Mouse (Mus musculus): ENCODE measurements around the gene Card6. TPM values are rescaled to one million over a fixed set of nuclear protein-coding genes. Genes with fewer than 3 reads are reported as not detected.
A peak's percentile ranks its signal among the peaks of the same experiment; 100 is the strongest.

Gene Card6
- polyA plus RNA-seq, 1 experiment from 2014 or later, result 0.38 TPM

GRCm38 (mm10) chr15:5127487-5127886 is 19.1 kb upstream of the Card6 start:
- no peaks in the 10 kb centered on the region for H3K4me1 ChIP-seq
- H3K4me2 ChIP-seq (replicated peaks), result no peak overlapping the region
- no peak overlapping the region for H3K4me3 ChIP-seq
- no peaks in the 10 kb centered on the region for H3K27me3 ChIP-seq
- H3K36me3 ChIP-seq, result peaks cover 21% of the 10 kb centered on the region
- no peak overlapping the region for H3K9ac ChIP-seq (replicated peaks)
- no peak for ATAC-seq (replicated peaks)
- H3K27ac ChIP-seq (replicated peaks), result no peak overlapping the region
- 86% methylated on average over 2 of the region's 2 CpGs for WGBS
- H3K9me3 ChIP-seq, result no peaks in the 10 kb centered on the region

- 65% methylated on average over 4 of the region's 4 CpGs for WGBS
- H3K4me1 ChIP-seq, result no peaks in the 10 kb centered on the region
- no peak overlapping the region for H3K4me3 ChIP-seq
Observed at GRCm38 (mm10) chr15:5126456-5126855, 18.1 kb upstream of the Card6 start.

GRCm38 (mm10) chr15:5121535-5122313 is 13.4 kb upstream of the Card6 start:
- Histone ChIP-seq H3K4me1 (peaks cover 18% of the 10 kb centered on the region), H3K4me2 (replicated peaks) (no peak overlapping the region), H3K9me3 (no peaks in the 10 kb centered on the region), H3K36me3 (peaks cover 66% of the 10 kb centered on the region), H3K27me3 (no peaks in the 10 kb centered on the region), H3K9ac (replicated peaks) (no peak overlapping the region), H3K27ac (replicated peaks) (no peak overlapping the region), H3K4me3 (no peak overlapping the region)
- 91% methylated on average over 12 of the region's 12 CpGs for WGBS
- no peak for ATAC-seq (replicated peaks)

More at GRCm38 (mm10) chr15:5126456-5126855, 18.1 kb upstream of the Card6 start:
- Histone ChIP-seq H3K9ac (replicated peaks) (no peak overlapping the region), H3K27ac (replicated peaks) (no peak overlapping the region), H3K27me3 (no peaks in the 10 kb centered on the region), H3K4me2 (replicated peaks) (no peak overlapping the region), H3K9me3 (no peaks in the 10 kb centered on the region), H3K36me3 (peaks cover 30% of the 10 kb centered on the region)
- ATAC-seq (replicated peaks), result no peak

GRCm38 (mm10) chr15:5119707-5120106 is 11.4 kb upstream of the Card6 start:
- Histone ChIP-seq H3K4me2 (replicated peaks) (no peak overlapping the region), H3K27me3 (no peaks in the 10 kb centered on the region), H3K9ac (replicated peaks) (no peak overlapping the region), H3K36me3 (peaks cover 60% of the 10 kb centered on the region), H3K4me3 (no peak overlapping the region), H3K9me3 (no peaks in the 10 kb centered on the region), H3K4me1 (peaks cover 27% of the 10 kb centered on the region), H3K27ac (replicated peaks) (no peak overlapping the region)
- no peak for ATAC-seq (replicated peaks)
- WGBS, result 95% methylated on average over 2 of the region's 2 CpGs

- Histone ChIP-seq H3K4me1 (peaks cover 27% of the 10 kb centered on the region), H3K27ac (replicated peaks) (no peak overlapping the region), H3K9me3 (no peaks in the 10 kb centered on the region), H3K4me2 (replicated peaks) (no peak overlapping the region), H3K27me3 (no peaks in the 10 kb centered on the region), H3K9ac (replicated peaks) (no peak overlapping the region), H3K4me3 (no peak overlapping the region), H3K36me3 (peaks cover 55% of the 10 kb centered on the region)
- 88% methylated on average over 2 of the region's 2 CpGs for whole genome bisulfite sequencing
- ATAC-seq (replicated peaks), result no peak
Observed at GRCm38 (mm10) chr15:5119192-5119591, 10.9 kb upstream of the Card6 start.

GRCm38 (mm10) chr15:5118626-5119025 is 10.3 kb upstream of the Card6 start:
- no peak for ATAC-seq (replicated peaks)
- no peak overlapping the region for H3K9ac ChIP-seq (replicated peaks)
- peaks cover 27% of the 10 kb centered on the region for H3K4me1 ChIP-seq
- no peaks in the 10 kb centered on the region for H3K9me3 ChIP-seq
- H3K4me3 ChIP-seq, result no peak overlapping the region
- H3K27me3 ChIP-seq, result no peaks in the 10 kb centered on the region
- peaks cover 54% of the 10 kb centered on the region for H3K36me3 ChIP-seq
- 92% methylated on average over 9 of the region's 9 CpGs for WGBS
- H3K4me2 ChIP-seq (replicated peaks), result no peak overlapping the region
- H3K27ac ChIP-seq (replicated peaks), result no peak overlapping the region

- Histone ChIP-seq H3K4me2 (replicated peaks) (peak overlapping the region; percentile 81), H3K9me3 (no peaks in the 10 kb centered on the region), H3K9ac (replicated peaks) (peak overlapping the region; percentile 99), H3K4me3 (peak overlapping the region; percentile 97), H3K27ac (replicated peaks) (peak overlapping the region; percentile 91), H3K4me1 (peaks cover 27% of the 10 kb centered on the region), H3K36me3 (peaks cover 43% of the 10 kb centered on the region), H3K27me3 (no peaks in the 10 kb centered on the region)
- WGBS, result 2% methylated on average over 22 of the region's 22 CpGs
- ATAC-seq (replicated peaks), result no peak
Observed at GRCm38 (mm10) chr15:5117031-5117601, 8.8 kb upstream of the Card6 start.

- peak within 1 kb of the TSS; percentile 91 for H3K27ac ChIP-seq (replicated peaks)
- no peaks in the 10 kb centered on the region for H3K27me3 ChIP-seq
- no peaks in the 10 kb centered on the region for H3K9me3 ChIP-seq
- peaks cover 27% of the 10 kb centered on the region for H3K4me1 ChIP-seq
- peak; percentile 99 for ATAC-seq (replicated peaks)
- WGBS, result under 1% methylated on average over 55 of the region's 55 CpGs
- H3K36me3 ChIP-seq, result peaks cover 36% of the 10 kb centered on the region
- H3K4me3 ChIP-seq, result peak within 1 kb of the TSS; percentile 97
- peak within 1 kb of the TSS; percentile 99 for H3K9ac ChIP-seq (replicated peaks)
- H3K4me2 ChIP-seq (replicated peaks), result peak within 1 kb of the TSS; percentile 81
Observed at GRCm38 (mm10) chr15:5116270-5117030, 8.1 kb upstream of the Card6 start, which contains the start of gene Rpl37. TSS of gene Rpl37 (plus strand) at chr15:5116645.

- Histone ChIP-seq H3K4me3 (peak overlapping the region; percentile 97), H3K36me3 (peaks cover 24% of the 10 kb centered on the region), H3K9ac (replicated peaks) (peak overlapping the region; percentile 68; the same call in 1 of the 2 replicates), H3K4me1 (peaks cover 27% of the 10 kb centered on the region), H3K4me2 (replicated peaks) (peak overlapping the region; percentile 81), H3K9me3 (no peaks in the 10 kb centered on the region), H3K27me3 (no peaks in the 10 kb centered on the region), H3K27ac (replicated peaks) (no peak overlapping the region)
- ATAC-seq (replicated peaks), result no peak
- WGBS, result 68% methylated on average over 8 of the region's 8 CpGs
Observed at GRCm38 (mm10) chr15:5115173-5115572, 6.8 kb upstream of the Card6 start.

GRCm38 (mm10) chr15:5112651-5113050 is 4.3 kb upstream of the Card6 start:
- Histone ChIP-seq H3K4me3 (no peak overlapping the region), H3K4me1 (peaks cover 15% of the 10 kb centered on the region), H3K9me3 (no peaks in the 10 kb centered on the region), H3K27me3 (no peaks in the 10 kb centered on the region), H3K4me2 (replicated peaks) (no peak overlapping the region), H3K9ac (replicated peaks) (no peak overlapping the region), H3K27ac (replicated peaks) (no peak overlapping the region), H3K36me3 (peaks cover under 1% of the 10 kb centered on the region; the same call in 1 of the 2 replicates)
- ATAC-seq (replicated peaks), result no peak
- 92% methylated on average over 3 of the region's 3 CpGs for WGBS

GRCm38 (mm10) chr15:5108655-5109040 is 309 bp upstream of the Card6 start:
- Histone ChIP-seq H3K4me3 (no peak overlapping the region), H3K4me2 (replicated peaks) (no peak overlapping the region), H3K9ac (replicated peaks) (no peak overlapping the region), H3K36me3 (no peaks in the 10 kb centered on the region), H3K27ac (replicated peaks) (no peak overlapping the region), H3K9me3 (no peaks in the 10 kb centered on the region), H3K27me3 (no peaks in the 10 kb centered on the region), H3K4me1 (no peaks in the 10 kb centered on the region)
- WGBS, result 87% methylated on average over 3 of the region's 3 CpGs
- ATAC-seq (replicated peaks), result no peak

GRCm38 (mm10) chr15:5106293-5106692 is 2.0 kb downstream of the Card6 start:
- WGBS, result 57% methylated on average over 2 of the region's 2 CpGs
- peak; percentile 53; the same call in 1 of the 2 replicates for ATAC-seq (replicated peaks)
- H3K9me3 ChIP-seq, result no peaks in the 10 kb centered on the region

More at GRCm38 (mm10) chr15:5106293-5106692, 2.0 kb downstream of the Card6 start:
- Histone ChIP-seq H3K36me3 (no peaks in the 10 kb centered on the region), H3K4me1 (no peaks in the 10 kb centered on the region), H3K4me2 (replicated peaks) (no peak overlapping the region), H3K9ac (replicated peaks) (no peak overlapping the region), H3K4me3 (no peak overlapping the region), H3K27me3 (no peaks in the 10 kb centered on the region), H3K27ac (replicated peaks) (no peak overlapping the region)
